Mouse (Mus musculus) CD4-positive, CD25-positive, alpha-beta regulatory T cell, adult 4 months (primary cell): ENCODE measurements around the gene Fbxo22. TPM values are rescaled to one million over a fixed set of nuclear protein-coding genes. Genes with fewer than 3 reads are reported as not detected.
"Not testable (repeated sequence)": the region's sequence is repeated elsewhere in the genome, so short reads cannot be mapped to it uniquely, and the experiment has no call there.

Experiments used
- ATAC-seq: one replicate; pipeline ENCODE4 v1.8.0; 2017
- polyA plus RNA-seq, 2 experiments: library from polyadenylated mRNA; unstranded; fragments of 100-300 nt; shearing (Covaris generic); gene quantifications; one replicate each; pipeline ENCODE4 v1.2.1; 2017

Fbxo22 gene
- polyA plus RNA-seq = 10 to 100 TPM; 46.3 to 52.6 TPM

DNA sequence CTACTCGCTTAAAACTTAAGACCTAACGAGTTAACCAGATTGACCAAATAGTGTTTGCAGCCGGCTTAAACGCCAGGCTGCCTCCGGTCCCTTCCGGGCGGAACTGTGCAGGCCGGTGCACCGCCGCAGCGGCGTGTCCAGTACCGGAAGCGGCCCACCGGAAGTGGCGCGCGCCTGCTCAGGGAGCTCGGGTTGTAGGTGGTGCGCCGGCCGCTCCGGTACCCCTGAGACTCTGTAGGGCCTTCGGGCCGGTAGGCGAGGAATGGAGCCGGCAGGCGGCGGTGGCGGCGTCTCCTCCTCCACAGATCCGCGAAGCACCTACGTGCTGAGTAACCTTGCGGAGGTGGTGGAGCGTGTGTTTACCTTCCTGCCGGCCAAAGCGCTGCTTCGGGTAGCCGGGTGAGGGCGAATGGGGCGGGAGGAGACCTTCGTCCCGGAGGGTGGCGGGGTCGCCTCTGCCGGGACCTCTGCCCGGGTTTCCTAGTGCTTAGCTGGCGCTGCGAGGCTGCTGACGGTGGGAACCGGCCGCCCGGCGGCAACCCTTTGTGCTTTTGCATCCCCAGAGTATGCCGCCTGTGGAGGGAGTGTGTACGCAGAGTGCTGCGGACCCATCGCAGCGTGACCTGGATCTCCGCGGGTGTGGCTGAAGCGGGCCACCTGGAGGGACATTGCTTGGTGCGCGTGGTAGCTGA is at the start of gene Fbxo22:
Gene Fbxo22 (plus strand): TSS at position 136 of the 692 bp plus-strand sequence.
- peak; percentile 92 for ATAC-seq

DNA sequence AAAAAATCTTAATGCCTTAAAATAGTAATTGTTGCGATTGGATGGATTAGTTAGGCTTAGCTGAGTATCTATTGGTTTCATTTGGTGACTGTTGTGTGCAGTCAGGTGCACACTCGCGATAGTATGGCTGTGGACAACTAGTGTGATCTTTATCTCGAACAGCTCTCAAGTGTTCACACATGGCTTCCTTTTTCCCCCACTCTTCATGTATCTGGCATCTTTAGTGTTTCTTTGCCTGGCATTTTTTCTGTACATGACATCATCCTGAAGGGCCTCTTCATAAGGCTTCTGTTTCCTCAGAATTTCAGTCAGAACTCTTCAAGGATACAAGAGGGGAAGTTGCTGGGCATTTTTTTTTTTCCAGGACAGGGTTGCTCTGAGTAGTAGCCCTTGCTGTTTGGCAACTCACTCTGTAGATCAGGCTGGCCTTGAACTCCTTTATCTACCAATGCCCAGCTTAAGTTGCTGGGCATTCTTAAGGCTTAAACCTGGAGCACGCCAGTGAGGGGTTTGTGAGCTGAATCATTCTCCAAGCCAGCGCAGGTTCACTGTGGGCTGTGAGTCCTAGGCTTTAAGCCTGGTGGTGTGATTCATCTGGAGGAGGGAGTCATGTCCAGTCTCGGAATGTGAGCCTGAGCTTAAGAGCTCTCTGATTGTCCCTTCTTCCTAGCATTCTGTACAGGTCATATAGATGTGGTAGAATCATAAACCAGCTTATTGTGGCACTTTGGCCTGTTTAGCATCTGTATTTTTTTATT is 37.9 kb upstream of the Fbxo22 start:
- ATAC-seq = no peak

GRCm38 (mm10) chr9:55172195-55172685 is 36.5 kb upstream of the Fbxo22 start:
- ATAC-seq = no peak

DNA sequence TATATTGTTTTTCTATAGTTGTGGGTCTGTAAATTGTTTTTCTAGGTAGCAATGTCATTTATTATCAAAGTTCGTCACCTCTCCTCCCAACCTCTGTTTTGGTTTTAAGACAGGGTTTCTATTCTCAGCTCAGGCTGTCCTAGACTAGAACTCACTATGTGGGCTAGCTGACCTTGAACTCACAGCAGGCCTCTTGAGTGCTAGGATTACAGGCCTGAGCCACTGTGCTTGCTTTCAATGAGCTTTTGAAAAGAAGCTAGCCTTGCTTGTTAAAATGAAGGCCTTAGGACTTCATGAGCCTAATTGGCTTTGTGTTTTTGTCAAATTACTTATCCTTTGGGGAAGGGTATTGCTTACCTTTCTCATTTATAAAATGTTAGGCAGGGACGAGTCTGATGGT is 34.5 kb upstream of the Fbxo22 start:
- ATAC-seq = no peak

GRCm38 (mm10) chr9:55195876-55196275 is 12.8 kb upstream of the Fbxo22 start:
- ATAC-seq = no peak

DNA sequence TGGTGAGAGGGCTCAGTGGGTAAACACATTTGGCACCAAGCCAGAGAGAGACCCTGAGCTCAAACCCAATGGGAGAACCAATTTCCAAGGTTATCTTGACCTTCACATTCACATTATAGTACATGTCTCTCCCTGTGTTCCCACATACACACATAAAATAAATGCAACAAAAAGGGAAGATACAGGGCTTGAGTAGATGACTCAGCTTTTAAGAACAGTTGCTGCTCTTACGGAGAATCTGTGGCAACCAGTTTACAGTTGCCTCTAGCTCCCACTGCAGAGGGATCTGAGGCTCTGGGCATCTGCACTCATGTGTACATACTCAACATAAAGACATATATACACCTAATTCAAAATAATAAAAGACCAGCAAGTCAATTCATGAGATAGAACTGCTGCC is 10.5 kb upstream of the Fbxo22 start:
- no peak for ATAC-seq

DNA sequence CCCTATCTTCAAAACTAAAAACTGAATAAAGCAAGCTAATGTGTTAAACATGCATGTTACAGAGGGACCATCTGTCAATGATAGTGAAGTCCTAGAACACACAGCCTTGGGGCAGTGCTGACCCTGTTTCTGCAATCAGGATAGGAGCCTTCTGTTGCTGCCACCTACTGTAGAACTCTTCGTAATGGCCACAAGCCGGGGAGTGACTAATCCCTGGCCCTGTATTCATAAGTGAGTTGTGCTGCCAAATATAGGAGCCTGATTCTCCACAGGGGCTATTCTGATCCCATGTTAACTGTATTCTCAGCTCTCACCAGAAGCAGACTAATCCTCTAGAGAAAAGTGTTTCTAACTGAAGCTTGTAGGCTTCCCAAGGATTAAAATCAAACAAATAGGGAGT is 9.4 kb upstream of the Fbxo22 start:
- no peak for ATAC-seq

GRCm38 (mm10) chr9:55208458-55208789 is 301 bp upstream of the Fbxo22 start:
- peak; percentile 38 for ATAC-seq

DNA sequence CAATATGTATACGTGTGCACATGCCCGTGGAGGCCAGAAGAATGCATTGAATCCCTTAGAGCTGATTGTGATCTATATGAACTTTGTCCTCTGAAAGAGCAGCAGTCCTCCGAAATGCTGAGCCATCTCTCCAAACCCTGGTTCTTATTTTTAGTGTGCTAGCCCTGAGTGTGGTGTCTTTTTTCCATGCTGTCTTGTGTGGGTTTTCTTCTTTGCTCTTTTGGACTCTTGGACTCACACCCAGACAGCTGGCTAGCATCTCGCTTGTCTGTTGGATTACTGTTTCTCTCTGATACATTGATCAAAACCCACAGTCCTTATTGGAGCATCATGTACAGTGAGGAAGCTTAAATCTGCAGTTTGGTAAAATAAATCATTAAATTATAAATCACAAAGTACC is 2.9 kb downstream of the Fbxo22 start:
- ATAC-seq = no peak

- no peak for ATAC-seq
These were observed 4.7 kb downstream of the Fbxo22 start for GRCm38 (mm10) chr9:55213396-55213795.

DNA sequence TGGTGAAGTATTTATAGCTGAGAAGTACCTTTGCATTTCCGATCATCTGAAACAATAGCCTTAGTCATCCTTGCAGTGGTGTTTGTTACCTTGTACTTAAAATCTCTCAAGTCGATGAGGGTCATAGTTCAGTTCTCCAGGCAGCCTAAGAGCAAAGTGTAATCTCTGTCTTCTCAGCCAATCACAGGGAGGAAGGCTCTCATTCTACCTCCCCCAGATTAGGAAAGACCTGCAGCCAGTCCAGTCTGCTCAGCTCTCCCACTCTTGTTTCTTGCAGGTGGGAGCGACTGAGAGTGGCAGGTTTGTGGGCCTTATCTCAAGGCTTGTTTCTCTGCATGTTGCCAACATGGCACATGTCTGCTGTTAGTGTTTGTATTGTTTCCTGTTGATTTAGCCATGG is 6.3 kb downstream of the Fbxo22 start:
- no peak for ATAC-seq

GRCm38 (mm10) chr9:55215648-55216047 is 6.9 kb downstream of the Fbxo22 start:
- ATAC-seq = no peak

GRCm38 (mm10) chr9:55216078-55216477 is 7.4 kb downstream of the Fbxo22 start:
- no peak for ATAC-seq

DNA sequence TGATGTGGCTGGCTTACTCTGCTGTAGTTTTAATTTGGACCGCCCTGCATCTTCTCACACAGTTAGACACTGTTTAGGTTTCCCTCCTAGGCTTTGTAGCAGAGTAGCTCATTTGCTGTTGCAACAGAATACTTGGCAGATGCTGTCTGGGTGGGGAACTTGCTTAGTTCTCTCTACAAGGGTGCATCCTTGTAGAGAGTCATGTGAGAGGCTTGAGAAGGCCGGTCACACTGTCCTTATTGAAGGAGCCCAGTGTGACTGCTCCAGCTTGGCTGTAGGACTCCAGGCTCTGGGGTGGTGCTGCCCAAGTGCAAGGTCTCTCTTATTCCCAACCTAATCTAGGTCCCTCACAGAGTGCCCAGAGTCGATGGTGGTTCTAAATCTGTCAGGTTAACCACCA is 8.7 kb downstream of the Fbxo22 start:
- no peak for ATAC-seq

GRCm38 (mm10) chr9:55225165-55225737 is 16.5 kb downstream of the Fbxo22 start:
- no peak for ATAC-seq

DNA sequence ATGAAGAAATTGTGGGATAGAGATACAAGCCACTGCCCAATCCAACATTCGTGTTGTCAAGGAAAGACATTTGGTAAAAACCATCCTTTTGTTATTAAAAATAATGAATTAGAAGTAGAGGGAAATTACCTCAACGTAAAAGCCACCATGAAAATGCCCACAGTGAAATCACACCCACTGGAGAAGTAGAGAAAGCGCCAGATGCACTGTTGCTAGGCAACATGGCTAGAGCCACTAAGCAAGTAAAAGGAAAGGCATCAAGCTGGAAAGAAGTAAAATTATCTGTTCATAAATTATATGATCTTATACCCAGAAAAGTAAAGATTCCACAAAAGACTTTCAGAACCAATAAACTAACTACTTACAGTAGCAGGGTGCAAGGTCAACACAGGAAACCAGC is 17.5 kb downstream of the Fbxo22 start:
- no peak for ATAC-seq

GRCm38 (mm10) chr9:55228149-55228548 is 19.4 kb downstream of the Fbxo22 start:
- ATAC-seq = no peak

DNA sequence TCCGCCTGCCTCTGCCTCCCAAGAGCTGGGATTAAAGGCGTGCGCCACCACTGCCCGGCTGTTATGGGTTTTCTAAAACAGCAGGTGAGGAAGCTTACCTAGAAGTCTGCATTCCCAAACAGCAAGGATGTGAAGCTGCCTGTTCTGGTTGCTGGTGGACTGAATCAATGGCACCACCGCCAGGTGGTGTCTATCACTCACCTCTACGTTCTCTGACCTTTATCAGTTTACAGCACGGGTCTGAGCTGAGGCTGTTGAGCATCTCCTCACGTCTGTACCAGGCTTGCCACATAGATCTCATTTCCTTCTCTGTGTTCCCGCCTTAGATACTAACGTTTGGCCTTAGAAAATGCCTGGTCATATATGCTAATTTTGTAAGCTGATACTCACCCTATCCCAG is 20.3 kb downstream of the Fbxo22 start:
- ATAC-seq = no peak

DNA sequence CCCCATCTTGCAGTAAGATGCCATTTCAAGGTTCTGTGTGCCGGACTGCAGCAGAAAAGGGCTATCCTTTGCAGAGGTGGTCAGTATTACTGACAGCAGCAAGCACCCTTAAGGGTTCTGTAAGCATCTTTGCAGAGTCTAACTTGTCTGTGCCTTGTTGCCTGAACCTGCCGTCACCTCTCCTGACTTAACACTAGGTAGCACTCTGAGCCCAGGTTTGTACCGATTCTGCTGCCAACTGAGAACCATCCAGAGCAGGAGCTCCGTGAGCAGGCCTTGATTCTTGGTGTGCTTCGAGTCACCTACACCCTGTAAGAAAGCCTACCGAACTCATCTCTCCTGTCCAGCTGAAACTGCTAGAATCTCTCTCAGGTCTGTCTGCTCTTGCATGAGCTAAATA is 22.8 kb downstream of the Fbxo22 start:
- no peak for ATAC-seq

DNA sequence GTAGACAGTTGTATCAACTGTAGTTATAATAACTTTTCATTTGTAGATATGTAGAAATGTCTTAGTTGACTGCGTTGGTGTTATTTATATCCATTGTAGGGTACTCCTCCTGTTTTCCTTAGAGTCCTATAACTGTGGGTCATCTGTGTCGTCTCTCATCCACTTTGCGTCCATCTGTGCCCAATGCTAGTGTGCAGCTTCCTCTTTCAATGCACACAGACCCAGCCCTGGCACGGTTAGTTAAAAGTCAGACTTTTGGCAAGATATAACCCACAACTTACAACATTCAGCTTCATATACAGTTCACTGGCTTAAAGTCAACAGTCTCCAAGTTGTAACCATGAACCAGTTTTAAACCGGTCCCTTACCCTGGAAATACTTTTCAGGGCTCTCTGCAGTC is 23.4 kb downstream of the Fbxo22 start:
- no peak for ATAC-seq

DNA sequence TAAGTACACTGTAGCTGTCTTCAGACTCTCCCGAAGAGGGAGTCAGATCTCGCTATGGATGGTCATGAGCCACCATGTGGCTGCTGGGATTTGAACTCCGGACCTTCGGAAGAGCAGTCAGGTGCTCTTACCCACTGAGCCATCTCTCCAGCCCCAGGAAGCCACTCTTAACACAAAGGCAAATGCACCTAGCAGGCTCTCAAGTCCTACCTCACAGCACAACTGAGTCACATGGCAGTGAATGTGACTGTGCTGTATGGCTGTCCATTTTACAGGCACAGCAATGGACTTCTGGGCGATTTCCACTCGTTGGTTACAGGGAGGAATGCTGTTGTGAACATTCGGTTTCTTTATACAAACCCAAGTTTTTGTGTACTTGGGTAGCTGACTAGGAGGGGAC is 23.9 kb downstream of the Fbxo22 start:
- ATAC-seq = no peak

- ATAC-seq = not testable (repeated sequence)
These were observed 24.4 kb downstream of the Fbxo22 start for GRCm38 (mm10) chr9:55233076-55233475.

DNA sequence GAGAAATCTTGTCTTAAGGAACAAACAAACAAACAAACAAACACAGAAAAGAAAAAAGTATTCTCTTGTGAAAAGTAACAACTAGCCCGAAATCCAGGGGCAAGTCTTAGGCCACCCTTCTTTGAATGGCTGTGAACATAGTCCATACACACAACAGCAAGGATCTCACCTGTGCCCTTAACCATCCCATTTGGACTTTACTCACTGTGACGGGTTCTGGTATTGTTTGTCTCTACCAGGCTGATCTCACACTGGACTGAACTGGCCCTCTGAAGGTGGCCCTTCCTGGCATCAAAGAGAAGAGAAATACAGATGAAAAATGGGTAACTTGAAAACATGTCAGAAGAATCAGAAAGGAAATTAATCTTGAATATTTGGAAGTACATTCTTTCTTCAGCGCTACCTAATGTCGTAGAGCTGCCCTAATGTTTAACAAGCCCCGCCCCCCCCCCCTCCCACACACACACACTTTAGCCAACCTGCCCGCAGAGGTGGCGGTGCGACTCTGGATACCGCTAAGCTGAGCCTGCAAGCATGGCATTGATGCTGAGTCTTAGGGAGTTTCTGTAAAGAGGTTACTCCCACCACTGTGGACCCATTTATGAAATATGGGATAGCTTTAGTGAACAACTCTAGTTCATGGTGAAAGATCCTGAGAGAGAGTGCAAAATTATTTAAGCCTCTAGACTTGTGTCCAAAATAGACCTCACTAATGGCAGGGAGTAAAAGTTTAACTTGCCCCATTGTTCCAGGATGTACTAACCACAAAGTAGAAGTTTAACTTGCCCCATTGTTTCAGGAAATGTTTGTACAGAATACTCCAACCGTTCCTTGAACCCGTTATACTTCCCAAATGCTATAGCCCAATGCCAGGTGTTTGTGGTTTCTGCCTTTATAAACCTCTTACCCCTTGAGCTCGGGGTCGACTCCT is 27.8 kb downstream of the Fbxo22 start:
- no peak for ATAC-seq
